Mouse (Mus musculus) kidney, embryonic 14.5 days (tissue): ENCODE measurements around the gene Cfap97d2. TPM values are rescaled to one million over a fixed set of nuclear protein-coding genes. Genes with fewer than 3 reads are reported as not detected.

Experiments used
- ATAC-seq: fragments of 200-750 bp; cut with Nextera tagmentation; 2 replicates; pipeline ENCODE4 v1.8.0; 2017; ENCODE audit warnings: moderate number of reproducible peaks, mild to moderate bottlenecking, moderate TSS enrichment, moderate library complexity; ENCODE audit not compliant: low FRiP score, low TSS enrichment
- H3K27ac ChIP-seq: fragments of 300-500 bp; sonication (generic); 2 replicates; pipeline ENCODE4 v1.5.1; 2014; ENCODE audit warnings: low read depth, mild to moderate bottlenecking, low read length, moderate library complexity, mixed read lengths
- H3K27me3 ChIP-seq: fragments of 300-500 bp; sonication (generic); 2 replicates; pipeline ENCODE4 v1.6.1; 2014; ENCODE audit warnings: mild to moderate bottlenecking, low read length; ENCODE audit not compliant: control insufficient read depth, insufficient read depth
- H3K36me3 ChIP-seq: fragments of 300-500 bp; sonication (generic); 2 replicates; pipeline ENCODE4 v1.6.1; 2014; ENCODE audit warnings: low read length, mixed read lengths; ENCODE audit not compliant: control insufficient read depth, insufficient read depth
- H3K4me1 ChIP-seq: fragments of 300-500 bp; sonication (generic); 2 replicates; pipeline ENCODE4 v1.6.1; 2014; ENCODE audit warnings: low read length, mixed read lengths; ENCODE audit not compliant: control insufficient read depth, insufficient read depth
- H3K4me2 ChIP-seq: fragments of 300-500 bp; sonication (generic); replicated peaks from 2 replicates; pipeline ENCODE4 v1.6.1; 2014; ENCODE audit warnings: low read depth, mild to moderate bottlenecking, low read length
- H3K4me3 ChIP-seq: fragments of 300-500 bp; sonication (generic); 2 replicates; pipeline ENCODE4 v1.5.1; 2014; ENCODE audit warnings: mild to moderate bottlenecking, low read length
- H3K9ac ChIP-seq: fragments of 300-500 bp; sonication (generic); 2 replicates; pipeline ENCODE4 v1.6.1; 2014; ENCODE audit warnings: low read depth, mild to moderate bottlenecking, low read length, moderate library complexity
- H3K9me3 ChIP-seq: fragments of 300-500 bp; sonication (generic); 2 replicates; pipeline ENCODE4 v1.6.1; 2016; ENCODE audit warnings: low read length; ENCODE audit not compliant: control insufficient read depth
- WGBS: fragments of 180-500 bp; shearing (Covaris S2); extraction: QIAGEN DNeasy Blood & Tissue Kit; methylation state at CpG from one replicate; pipeline ENCODE4 v1.1.7; 2014; 5-methylcytosine and 5-hydroxymethylcytosine counted together
- polyA plus RNA-seq: library from polyadenylated mRNA; unstranded; fragments of >200 nt; fragmentation: Nextera tagmentation; extraction: Ambion mirVana; gene quantifications from 2 replicates; pipeline ENCODE4 v1.2.1, GENCODE M21; 2014

The Cfap97d2 gene
- 0.11 TPM in 1 of 2 replicates, not detected in the other for polyA plus RNA-seq

- Histone ChIP-seq H3K27ac (no peak within 1 kb of the TSS), H3K4me1 (no peaks in the 10 kb centered on the region), H3K36me3 (no peaks in the 10 kb centered on the region), H3K27me3 (no peaks in the 10 kb centered on the region), H3K9ac (no peak within 1 kb of the TSS), H3K4me2 (no peak within 1 kb of the TSS), H3K9me3 (no peaks in the 10 kb centered on the region), H3K4me3 (no peak within 1 kb of the TSS)
- ATAC-seq, result peak; percentile 90
- 7% methylated on average over 5 of the region's 5 CpGs for WGBS
Measured at GRCm38 (mm10) chr8:13705668-13706067, at the start of gene Cfap97d2. Gene Cfap97d2, plus strand, starts transcription at chr8:13705889.

- Histone ChIP-seq H3K4me1 (no peaks in the 10 kb centered on the region), H3K36me3 (no peaks in the 10 kb centered on the region), H3K27me3 (no peaks in the 10 kb centered on the region), H3K9me3 (no peaks in the 10 kb centered on the region), H3K9ac (no peak overlapping the region), H3K4me3 (no peak overlapping the region), H3K4me2 (no peak overlapping the region), H3K27ac (no peak overlapping the region)
- WGBS, result 70% methylated on average over 12 of the region's 12 CpGs
- no peak for ATAC-seq
Measured at GRCm38 (mm10) chr8:13657479-13657878, 48.2 kb upstream of the Cfap97d2 start.

DNA sequence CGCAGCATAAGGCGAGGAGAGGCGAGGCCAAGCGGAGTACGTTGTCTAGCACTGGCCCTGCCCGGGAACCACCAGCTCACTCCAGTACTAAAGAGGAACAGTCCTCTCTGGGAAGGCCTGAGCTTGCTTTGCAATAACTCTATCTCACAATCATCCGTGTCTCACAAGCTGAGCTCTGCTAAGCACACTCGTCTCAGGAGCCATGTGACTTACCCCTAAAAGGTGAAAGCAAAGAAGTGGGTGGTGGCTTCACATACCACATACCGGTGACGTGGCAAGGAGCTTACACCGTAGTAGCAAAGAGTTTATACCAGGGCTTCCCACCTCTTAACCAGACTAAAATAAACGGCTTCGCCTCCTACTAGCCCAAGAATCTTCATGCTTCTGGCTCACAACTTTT lies 45.4 kb upstream of the Cfap97d2 start:
- Histone ChIP-seq H3K9ac (no peak overlapping the region), H3K27ac (no peak overlapping the region), H3K4me1 (no peaks in the 10 kb centered on the region; the same call in 1 of the 2 replicates), H3K36me3 (no peaks in the 10 kb centered on the region), H3K4me2 (no peak overlapping the region), H3K27me3 (no peaks in the 10 kb centered on the region), H3K4me3 (no peak overlapping the region), H3K9me3 (no peaks in the 10 kb centered on the region)
- ATAC-seq, result no peak
- WGBS, result 89% methylated on average over 13 of the region's 13 CpGs

GRCm38 (mm10) chr8:13664711-13665210 lies 40.9 kb upstream of the Cfap97d2 start:
- WGBS, result 86% methylated on average over 6 of the region's 6 CpGs
- no peak overlapping the region for H3K27ac ChIP-seq
- ATAC-seq, result no peak

GRCm38 (mm10) chr8:13665538-13665937 lies 40.2 kb upstream of the Cfap97d2 start:
- no peaks in the 10 kb centered on the region for H3K36me3 ChIP-seq
- no peak overlapping the region for H3K9ac ChIP-seq
- no peak for ATAC-seq
- peaks cover 16% of the 10 kb centered on the region; the same call in 1 of the 2 replicates for H3K4me1 ChIP-seq
- H3K27ac ChIP-seq, result no peak overlapping the region
- 82% methylated on average over 4 of the region's 4 CpGs for WGBS
- H3K4me3 ChIP-seq, result no peak overlapping the region
- H3K27me3 ChIP-seq, result no peaks in the 10 kb centered on the region
- no peaks in the 10 kb centered on the region for H3K9me3 ChIP-seq
- H3K4me2 ChIP-seq, result no peak overlapping the region

More at GRCm38 (mm10) chr8:13664711-13665210, 40.9 kb upstream of the Cfap97d2 start:
- no peak overlapping the region for H3K4me3 ChIP-seq
- no peak overlapping the region for H3K9ac ChIP-seq
- H3K4me1 ChIP-seq, result peaks cover 15% of the 10 kb centered on the region; the same call in 1 of the 2 replicates
- H3K27me3 ChIP-seq, result no peaks in the 10 kb centered on the region
- H3K9me3 ChIP-seq, result no peaks in the 10 kb centered on the region
- H3K36me3 ChIP-seq, result no peaks in the 10 kb centered on the region
- H3K4me2 ChIP-seq, result no peak overlapping the region

- H3K9ac ChIP-seq, result no peak overlapping the region
- H3K4me1 ChIP-seq, result peaks cover 16% of the 10 kb centered on the region; the same call in 1 of the 2 replicates
- 62% methylated on average over 8 of the region's 8 CpGs for WGBS
- H3K36me3 ChIP-seq, result no peaks in the 10 kb centered on the region
- H3K9me3 ChIP-seq, result no peaks in the 10 kb centered on the region
- no peak overlapping the region for H3K4me2 ChIP-seq
- no peaks in the 10 kb centered on the region for H3K27me3 ChIP-seq
- ATAC-seq, result no peak
- H3K4me3 ChIP-seq, result no peak overlapping the region
- H3K27ac ChIP-seq, result no peak overlapping the region
Measured at GRCm38 (mm10) chr8:13665944-13666343, 39.7 kb upstream of the Cfap97d2 start.

DNA sequence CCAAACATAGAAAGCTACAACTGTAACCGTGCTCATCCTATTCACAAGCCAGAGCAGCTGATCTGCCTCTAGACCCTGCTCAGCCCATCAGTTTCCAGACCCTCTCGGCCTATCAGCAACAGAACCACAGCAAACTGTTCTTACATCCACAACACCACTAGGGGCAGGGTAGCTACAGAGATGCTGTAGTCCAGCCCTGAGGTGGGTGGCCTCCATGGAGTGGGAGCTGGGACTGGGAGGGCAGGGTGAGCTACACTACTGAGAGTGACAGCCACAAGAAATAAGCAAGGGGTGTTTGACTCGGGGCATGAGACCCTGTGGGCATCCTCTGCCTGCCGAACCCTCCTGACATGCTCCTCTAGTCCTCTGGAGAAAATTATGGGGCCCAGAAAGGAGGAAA lies 37.8 kb upstream of the Cfap97d2 start:
- no peaks in the 10 kb centered on the region for H3K9me3 ChIP-seq
- no peak overlapping the region for H3K4me3 ChIP-seq
- no peaks in the 10 kb centered on the region for H3K27me3 ChIP-seq
- no peaks in the 10 kb centered on the region for H3K36me3 ChIP-seq
- H3K9ac ChIP-seq, result no peak overlapping the region
- peak overlapping the region; percentile 56; the same call in 1 of the 2 replicates for H3K27ac ChIP-seq
- ATAC-seq, result 0 out of 2 replicates have a peak, but pooled peaks have one; percentile 33
- H3K4me2 ChIP-seq, result no peak overlapping the region
- H3K4me1 ChIP-seq, result peaks cover 16% of the 10 kb centered on the region; the same call in 1 of the 2 replicates
- 80% methylated on average over 4 of the region's 4 CpGs for WGBS

DNA sequence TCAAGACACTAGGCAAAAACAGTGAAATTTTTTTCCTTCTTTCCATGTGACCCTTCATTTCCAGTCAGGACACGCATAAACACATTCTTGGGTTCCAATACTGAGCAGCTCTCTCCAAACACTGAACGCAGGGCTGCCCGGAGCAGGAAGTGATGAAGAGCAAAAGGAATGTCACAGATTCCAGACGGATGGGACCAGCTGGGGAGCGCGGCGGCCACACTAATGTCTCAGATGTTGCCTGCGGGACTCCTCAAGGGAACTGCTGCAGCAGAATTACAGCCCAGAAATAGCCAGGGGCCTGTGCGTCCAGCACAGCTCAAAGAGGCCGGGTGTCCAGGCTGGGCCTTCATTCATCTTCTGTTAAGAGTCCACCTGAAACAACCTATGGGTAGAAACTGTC lies 37.3 kb upstream of the Cfap97d2 start:
- peak; percentile 33; the same call in 1 of the 2 replicates for ATAC-seq
- no peak overlapping the region for H3K4me3 ChIP-seq
- H3K9me3 ChIP-seq, result no peaks in the 10 kb centered on the region
- 45% methylated on average over 10 of the region's 10 CpGs for WGBS
- peaks cover 16% of the 10 kb centered on the region; the same call in 1 of the 2 replicates for H3K4me1 ChIP-seq
- H3K27me3 ChIP-seq, result no peaks in the 10 kb centered on the region
- no peak overlapping the region for H3K4me2 ChIP-seq
- H3K36me3 ChIP-seq, result no peaks in the 10 kb centered on the region
- peak overlapping the region; percentile 56; the same call in 1 of the 2 replicates for H3K27ac ChIP-seq
- H3K9ac ChIP-seq, result 0 out of 2 replicates have a peak overlapping the region, but pooled peaks have one; percentile 19

DNA sequence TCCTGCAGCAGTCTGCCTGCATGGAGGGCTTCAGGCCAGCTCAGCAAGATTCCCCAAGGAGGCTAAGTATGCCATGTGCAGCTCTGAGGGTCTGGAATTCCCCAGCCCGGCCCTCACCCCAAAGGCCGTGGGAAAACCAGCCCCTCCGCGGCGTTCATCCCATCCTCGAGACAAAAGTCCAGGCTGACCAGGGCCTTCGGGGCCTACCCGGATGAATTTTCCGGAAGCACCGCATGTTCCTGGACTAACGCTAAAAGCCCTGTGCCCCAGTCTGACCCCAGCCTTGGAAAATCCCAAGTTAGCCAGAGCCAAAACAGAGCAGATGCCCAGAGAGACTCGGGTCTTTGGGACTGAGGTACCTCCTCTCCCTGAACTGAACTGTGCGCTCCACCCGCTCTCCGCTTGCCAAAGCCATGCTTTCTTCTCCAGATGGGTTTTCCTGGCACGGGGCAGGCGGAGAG lies 35.6 kb upstream of the Cfap97d2 start:
- no peak for ATAC-seq
- H3K4me2 ChIP-seq, result no peak overlapping the region
- H3K9me3 ChIP-seq, result no peaks in the 10 kb centered on the region
- no peak overlapping the region for H3K4me3 ChIP-seq
- no peak overlapping the region for H3K9ac ChIP-seq
- H3K27ac ChIP-seq, result 0 out of 2 replicates have a peak overlapping the region, but pooled peaks have one; percentile 4
- no peaks in the 10 kb centered on the region for H3K36me3 ChIP-seq
- 84% methylated on average over 17 of the region's 17 CpGs for WGBS
- H3K4me1 ChIP-seq, result peaks cover 16% of the 10 kb centered on the region; the same call in 1 of the 2 replicates
- no peaks in the 10 kb centered on the region for H3K27me3 ChIP-seq
